Mouse (Mus musculus) retina, postnatal 7 days (tissue): ENCODE measurements at regions not wholly inside any gene's neighbourhood (a gene's known extent, or its start where the extent isn't known, plus 50 kb on each side); places are given as distances from the start of the nearest gene placed in this dataset.
A peak's percentile ranks its signal among the peaks of the same experiment; 100 is the strongest.

Experiments
- DNase-seq: peaks from one replicate; pipeline ENCODE4 v3.0.0-alpha.2; 2012; ENCODE audit warnings: low read depth, low spot score

DNA sequence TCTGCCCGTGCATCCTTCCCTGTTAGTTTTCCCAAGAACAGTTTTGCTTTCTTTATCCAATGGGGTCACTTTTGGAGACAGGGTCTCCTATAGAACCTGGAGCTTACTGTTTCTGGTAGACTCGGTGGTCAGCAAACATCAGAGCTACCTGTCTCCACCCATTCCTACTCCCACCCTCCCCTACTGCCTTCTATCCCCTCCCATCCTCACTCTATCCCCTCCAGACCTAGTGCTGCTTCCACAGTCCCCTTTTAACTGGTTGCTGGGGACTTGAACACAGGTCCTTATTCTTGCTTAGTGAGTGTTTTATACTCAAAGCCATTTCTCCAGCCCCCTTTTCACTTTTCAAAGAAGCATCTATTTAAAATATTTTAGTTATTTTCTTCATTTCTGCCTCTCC lies 189.4 kb upstream of the Fat4 start:
- no peak for DNase-seq

GRCm38 (mm10) chr3:38695836-38696235 lies 190.9 kb upstream of the Fat4 start:
- DNase-seq: no peak

- no peak for DNase-seq
These were observed 194.0 kb upstream of the Fat4 start for GRCm38 (mm10) chr3:38692768-38693167.

GRCm38 (mm10) chr3:38684247-38684991 lies 199.8 kb upstream of the Ankrd50 start:
- no peak for DNase-seq

DNA sequence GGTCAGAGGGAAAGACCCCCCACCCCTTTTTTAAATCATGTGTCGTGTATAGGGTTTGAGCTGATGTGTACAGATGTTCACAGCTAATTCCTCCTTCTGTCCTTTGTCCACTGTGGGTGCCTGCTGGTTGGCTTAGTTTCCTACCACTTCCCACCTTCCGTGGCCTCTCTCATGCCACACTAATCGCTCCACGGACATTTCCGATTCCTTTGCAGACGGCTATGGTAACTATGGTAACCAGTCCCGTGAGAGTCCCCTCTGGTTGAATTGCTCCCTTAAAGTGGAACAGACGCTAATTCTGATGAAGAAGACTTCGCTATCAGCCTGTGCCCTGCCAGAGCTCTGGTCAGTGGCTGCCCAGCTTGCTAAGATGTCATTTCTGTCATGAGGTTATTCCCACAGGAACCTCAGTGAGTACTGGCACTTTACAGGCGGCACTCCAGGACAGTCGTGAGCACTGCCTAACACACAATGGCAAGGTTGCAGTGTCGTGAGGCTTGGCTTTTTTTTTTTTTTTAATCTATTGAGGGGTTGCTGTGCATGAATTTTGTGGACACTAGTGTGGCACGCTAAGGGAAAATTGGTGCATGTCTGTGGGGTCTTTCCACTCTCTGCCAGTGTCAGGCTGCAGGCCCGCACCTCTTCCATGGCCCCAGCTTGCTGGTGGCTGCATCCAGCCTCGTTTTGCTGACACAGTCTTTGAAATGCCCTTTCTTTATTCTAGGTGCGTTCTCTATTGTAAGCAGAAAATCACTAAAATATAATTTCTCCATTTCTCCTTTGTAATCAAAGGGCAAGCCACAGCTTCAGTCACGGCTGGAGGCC lies 179.2 kb upstream of the Ankrd50 start:
- peak; percentile 8 for DNase-seq

DNA sequence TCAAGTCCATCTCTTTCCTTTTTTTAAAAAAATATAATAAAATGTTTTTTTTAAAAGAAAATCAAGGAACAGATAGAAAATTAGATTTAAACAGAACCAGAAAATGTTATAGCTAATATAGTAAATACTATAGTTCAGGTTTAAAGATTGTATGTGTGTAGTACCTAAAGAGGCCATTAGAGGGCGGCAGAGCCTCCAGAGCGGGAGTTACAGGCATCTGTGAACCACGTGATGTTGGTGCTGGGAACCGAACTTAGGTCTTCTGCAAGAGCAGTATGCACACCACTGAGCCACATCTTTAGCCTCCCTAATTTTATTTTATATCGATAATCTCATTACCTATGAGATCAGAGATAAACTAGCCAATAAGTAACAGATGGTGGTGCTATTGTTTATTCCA lies 178.4 kb upstream of the Ankrd50 start:
- DNase-seq: no peak

DNA sequence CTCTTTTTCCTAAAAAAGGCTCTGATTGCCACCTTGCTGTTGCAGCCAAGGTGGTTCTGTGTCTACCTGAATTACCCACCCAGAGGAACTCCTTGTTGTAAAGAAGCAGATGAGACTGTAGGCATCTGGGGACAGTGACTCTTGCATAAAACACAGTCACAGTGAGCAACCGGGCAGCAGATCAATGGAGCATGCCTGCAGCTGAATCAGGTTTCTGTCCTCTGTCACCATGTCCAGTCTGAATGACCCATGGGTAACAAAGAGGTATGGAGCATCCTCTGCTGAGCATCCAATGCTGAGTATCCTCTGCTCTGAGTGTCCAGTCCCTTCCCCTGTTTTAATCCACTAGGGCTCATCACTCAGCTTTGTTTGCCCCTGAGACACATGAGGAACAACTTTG lies 172.1 kb upstream of the Ankrd50 start:
- no peak for DNase-seq

- DNase-seq: no peak
These were observed 169.3 kb upstream of the Ankrd50 start for GRCm38 (mm10) chr3:38653928-38654327.

DNA sequence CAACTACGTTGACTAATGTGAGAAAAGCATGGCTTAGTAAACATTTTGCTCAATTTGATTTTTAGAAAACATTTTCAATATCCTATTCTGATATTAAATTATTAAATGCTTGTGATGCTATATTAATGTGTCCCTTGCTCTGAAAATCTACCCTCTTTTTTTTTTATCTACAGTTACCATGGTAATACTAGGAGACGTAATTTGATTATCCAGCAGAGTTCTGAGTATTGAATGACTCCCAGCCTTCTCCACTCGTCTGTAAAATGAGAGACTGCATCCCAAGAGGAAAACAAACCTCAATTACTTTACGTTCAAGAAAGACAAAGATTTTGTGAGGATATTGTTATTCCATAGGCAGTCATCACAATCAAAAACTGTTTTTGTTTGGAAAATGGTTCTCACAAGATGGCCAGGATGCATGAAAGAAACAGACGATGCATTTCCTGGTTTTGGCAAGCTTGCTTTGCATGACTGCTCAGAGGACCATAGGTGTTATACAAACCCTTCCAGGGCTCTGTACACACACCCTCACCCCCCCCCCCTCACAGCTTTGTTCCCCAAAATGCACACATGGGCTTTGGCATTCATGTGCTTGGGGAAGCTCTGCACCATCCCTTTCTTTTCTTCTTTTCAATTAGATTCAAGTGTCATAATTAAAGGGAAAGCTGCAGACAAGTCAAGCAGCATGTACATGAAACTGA lies 168.5 kb upstream of the Ankrd50 start:
- no peak for DNase-seq

GRCm38 (mm10) chr3:38650176-38650575 lies 165.5 kb upstream of the Ankrd50 start:
- DNase-seq: no peak

DNA sequence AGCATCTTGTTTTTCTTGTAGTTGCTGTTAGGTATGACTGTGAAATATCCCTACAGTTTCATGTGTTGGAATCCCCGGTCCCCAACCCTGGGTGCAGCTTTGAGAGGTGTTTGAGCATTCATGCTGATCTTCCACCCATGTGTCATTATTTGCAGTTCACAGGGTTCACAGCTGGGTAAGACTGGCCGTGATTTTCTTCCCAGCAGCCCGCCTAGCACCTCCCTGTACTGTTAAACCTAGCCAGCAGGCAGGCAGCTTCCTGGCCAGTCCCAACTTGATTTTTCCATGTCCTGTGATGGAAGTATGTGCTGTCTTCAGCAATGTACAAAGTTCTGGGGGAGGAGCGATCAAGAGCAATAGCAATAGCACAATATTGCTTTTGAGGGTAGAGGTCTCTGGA lies 164.0 kb upstream of the Ankrd50 start:
- DNase-seq: no peak

GRCm38 (mm10) chr3:38647737-38648330 lies 163.2 kb upstream of the Ankrd50 start:
- DNase-seq: no peak

- no peak for DNase-seq
These were observed 157.1 kb upstream of the Ankrd50 start for GRCm38 (mm10) chr3:38641733-38642132.

DNA sequence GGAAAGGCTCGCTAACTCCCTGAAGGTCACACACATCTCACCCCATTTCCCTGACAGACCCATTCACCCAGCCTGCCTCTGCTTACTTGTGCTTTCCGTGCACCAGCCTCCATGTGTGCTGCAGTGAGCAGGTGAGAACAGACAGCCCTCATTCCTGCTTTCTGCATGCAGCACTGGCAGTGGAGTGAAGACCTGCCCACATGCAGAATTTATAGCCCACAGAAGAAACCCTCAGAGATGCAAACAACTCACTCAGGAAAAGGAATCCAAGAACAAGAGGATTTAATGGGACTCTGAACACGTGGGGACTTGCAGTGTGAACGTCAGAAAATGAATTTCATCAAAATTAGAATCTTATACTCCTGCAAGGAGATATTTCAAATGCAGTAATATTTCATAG lies 152.2 kb upstream of the Ankrd50 start:
- DNase-seq: no peak

DNA sequence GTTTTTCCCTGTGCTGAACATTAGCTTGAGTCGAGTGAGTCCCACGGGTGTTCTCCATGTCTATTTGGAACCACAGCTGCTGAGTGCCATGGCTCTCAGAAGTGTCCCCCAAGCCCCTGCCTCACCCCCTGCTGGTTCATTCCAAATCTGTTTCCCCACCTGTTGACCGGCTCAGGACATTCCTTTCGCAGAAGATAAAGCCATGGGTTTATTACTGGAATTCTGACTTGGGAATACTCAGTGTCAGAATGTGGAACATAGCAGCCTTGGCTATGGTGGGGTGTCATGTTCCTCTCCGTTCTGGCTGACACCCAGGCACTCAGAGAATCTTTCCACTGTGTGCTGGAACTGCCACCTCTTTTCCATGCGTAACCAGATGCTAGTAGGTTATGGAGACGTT lies 148.7 kb upstream of the Ankrd50 start:
- no peak for DNase-seq

DNA sequence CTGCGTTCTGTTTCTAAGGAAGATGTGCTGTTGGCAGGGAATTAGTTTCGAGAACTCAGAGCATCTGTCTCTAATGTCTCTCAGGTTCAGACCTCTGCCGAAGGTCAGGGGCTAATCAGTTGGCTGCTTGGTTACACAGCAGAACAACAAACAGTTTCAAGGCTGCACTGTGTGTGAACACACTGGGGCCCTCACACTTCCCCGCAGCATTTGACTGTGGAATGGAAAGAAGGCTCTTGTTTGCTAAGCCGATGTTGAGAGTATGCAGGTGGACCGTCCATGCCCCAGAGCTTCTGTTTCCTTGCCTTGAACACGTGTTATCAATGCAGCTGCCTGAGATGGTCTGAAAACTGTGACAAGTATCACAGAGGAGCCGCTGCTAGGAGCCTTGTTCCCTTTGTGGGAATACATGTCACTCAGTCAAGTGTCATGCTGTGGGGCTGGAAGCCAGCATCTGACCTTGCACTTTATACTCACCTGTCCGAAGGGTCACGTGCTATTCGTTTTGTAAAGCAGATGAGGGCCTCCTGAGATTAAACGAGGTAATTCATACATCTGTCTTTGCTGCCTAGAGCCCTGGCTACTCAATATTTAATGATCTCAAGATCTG lies 141.0 kb upstream of the Ankrd50 start:
- no peak for DNase-seq

GRCm38 (mm10) chr3:38617989-38618388 lies 133.3 kb upstream of the Ankrd50 start:
- no peak for DNase-seq

- DNase-seq: no peak
These were observed 132.6 kb upstream of the Ankrd50 start for GRCm38 (mm10) chr3:38617217-38617616.

DNA sequence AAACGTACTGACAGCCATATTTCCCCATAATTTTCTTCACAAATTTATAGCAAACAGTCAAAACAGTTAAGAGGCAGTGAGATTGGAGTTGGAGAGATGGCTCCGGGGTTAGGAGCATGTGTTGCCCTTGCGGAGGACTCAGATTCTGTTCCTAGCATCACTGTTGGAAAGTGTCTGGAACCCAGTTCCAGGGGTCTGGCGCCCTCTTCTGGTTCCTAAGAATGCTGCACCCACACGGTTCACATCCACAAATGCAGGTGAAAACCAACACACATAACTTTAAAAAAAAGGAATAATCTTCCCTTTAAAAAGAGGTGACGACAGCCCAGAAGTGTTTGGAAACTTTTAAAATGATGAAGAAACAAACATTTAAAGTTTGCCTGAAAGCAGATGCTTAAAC lies 129.1 kb upstream of the Ankrd50 start:
- no peak for DNase-seq

- DNase-seq: no peak
These were observed 106.9 kb upstream of the Ankrd50 start for GRCm38 (mm10) chr3:38591531-38591930.

GRCm38 (mm10) chr3:38588966-38589365 lies 104.3 kb upstream of the Ankrd50 start:
- DNase-seq: no peak

DNA sequence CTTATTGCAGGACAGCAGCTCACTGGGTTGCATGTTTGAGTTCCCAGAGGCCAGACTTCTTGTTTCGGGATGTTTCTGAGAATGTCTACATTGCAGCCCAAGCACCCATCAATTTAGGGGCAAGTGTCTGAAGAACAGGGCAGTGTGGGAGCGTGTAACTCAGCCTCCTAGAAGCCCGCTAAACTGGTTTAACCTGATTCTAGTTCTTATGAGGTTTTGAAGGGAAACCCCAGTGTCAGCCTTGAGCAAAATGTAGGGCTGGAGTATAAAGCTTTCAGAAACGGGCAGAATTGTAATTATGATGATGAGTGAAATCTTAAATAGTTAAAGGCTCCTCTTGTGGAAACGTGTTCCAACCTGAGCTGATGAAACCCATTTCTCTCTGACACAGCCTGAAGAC lies 100.9 kb upstream of the Ankrd50 start:
- DNase-seq: no peak
